Mouse (Mus musculus) stomach, postnatal 0 days (tissue): ENCODE results near the gene Nynrin.

Experiments
- CTCF ChIP-seq: IDR thresholded peaks from 2 replicates; pipeline ENCODE4 v1.5.1; 2016; ENCODE audit warnings: antibody characterized with exemption, low read depth, mild to moderate bottlenecking, moderate library complexity
- EP300 ChIP-seq: optimal IDR thresholded peaks from 2 replicates; pipeline ENCODE3; 2016; ENCODE audit warnings: antibody characterized with exemption

DNA sequence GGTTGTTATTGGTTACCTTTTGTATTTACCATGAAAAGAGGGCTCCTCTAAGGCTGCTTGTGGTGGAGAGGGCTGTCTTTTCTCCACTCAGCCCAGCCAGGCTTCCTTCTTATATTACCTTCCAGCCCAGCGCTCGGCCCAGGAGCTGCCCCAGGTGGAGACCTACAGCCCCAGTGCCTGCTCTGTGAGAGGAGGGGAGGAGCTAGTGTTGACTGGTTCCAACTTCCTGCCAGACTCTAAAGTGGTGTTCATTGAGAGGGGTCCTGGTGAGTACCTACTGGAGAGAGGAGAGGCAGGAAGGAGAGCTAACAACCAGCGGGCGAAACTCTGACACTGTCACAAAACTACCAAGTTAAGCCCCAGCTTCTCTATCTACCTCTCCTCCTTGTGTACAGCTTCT is 23.5 kb upstream of the Nynrin start:
- no peak for TF ChIP-seq EP300
- no peak for TF ChIP-seq CTCF
